Mouse (Mus musculus) kidney, postnatal 0 days (tissue): ENCODE data around the gene Abcb9. TPM values are rescaled to one million over a fixed set of nuclear protein-coding genes. Genes with fewer than 3 reads are reported as not detected.

Experiments
- ATAC-seq: fragments of 200-750 bp; cut with Nextera tagmentation; replicated peaks from 2 replicates; pipeline ENCODE4 v1.8.0; 2017; ENCODE audit warnings: low read depth, moderate number of reproducible peaks, moderate TSS enrichment, moderate library complexity; ENCODE audit not compliant: low FRiP score
- DNase-seq: peaks from one replicate; pipeline ENCODE4 v3.0.0-alpha.2; 2016; ENCODE audit warnings: low spot score
- H3K27ac ChIP-seq: fragments of 300-500 bp; sonication (generic); 2 replicates; pipeline ENCODE4 v1.5.1; 2014; ENCODE audit warnings: mild to moderate bottlenecking
- H3K27me3 ChIP-seq: fragments of 300-500 bp; sonication (generic); 2 replicates; pipeline ENCODE4 v1.6.1; 2014; ENCODE audit warnings: low read length, mixed read lengths; ENCODE audit not compliant: insufficient read depth
- H3K36me3 ChIP-seq: fragments of 300-500 bp; sonication (generic); 2 replicates; pipeline ENCODE4 v1.6.1; 2014; ENCODE audit warnings: low read length, mixed read lengths; ENCODE audit not compliant: insufficient read depth
- H3K4me1 ChIP-seq: fragments of 300-500 bp; sonication (generic); replicated peaks from 2 replicates; pipeline ENCODE4 v1.6.1; 2014; ENCODE audit warnings: antibody characterized with exemption, low read length, mixed read lengths; ENCODE audit not compliant: insufficient read depth
- H3K4me2 ChIP-seq: fragments of 300-500 bp; sonication (generic); 2 replicates; pipeline ENCODE4 v1.6.1; 2014; ENCODE audit warnings: mild to moderate bottlenecking, low read length, moderate library complexity, mixed read lengths
- H3K4me3 ChIP-seq: fragments of 300-500 bp; sonication (generic); replicated peaks from 2 replicates; pipeline ENCODE4 v1.5.1; 2014; ENCODE audit warnings: low read depth, low read length
- H3K9ac ChIP-seq: fragments of 300-500 bp; sonication (generic); 2 replicates; pipeline ENCODE4 v1.6.1; 2014; ENCODE audit warnings: low read depth, low read length
- H3K9me3 ChIP-seq: fragments of 300-500 bp; sonication (generic); replicated peaks from 2 replicates; pipeline ENCODE4 v1.6.1; 2016; ENCODE audit warnings: low read length, inconsistent platforms, mixed read lengths
- CTCF ChIP-seq: IDR thresholded peaks from 2 replicates; pipeline ENCODE4 v1.5.1; 2016; ENCODE audit warnings: antibody characterized with exemption, low read depth, mild to moderate bottlenecking, moderate library complexity
- WGBS: fragments of 180-500 bp; shearing (Covaris S2); extraction: QIAGEN DNeasy Blood & Tissue Kit; methylation state at CpG from one replicate; pipeline ENCODE4 v1.1.7; 2014; 5-methylcytosine and 5-hydroxymethylcytosine counted together
- polyA plus RNA-seq: library from polyadenylated mRNA; unstranded; fragments of >200 nt; fragmentation: Nextera tagmentation; extraction: Ambion mirVana; gene quantifications from 2 replicates; pipeline ENCODE4 v1.2.1, GENCODE M21; 2015

The Abcb9 gene
- polyA plus RNA-seq, 1 experiment from 2014 or later: 3.3 TPM

- no peak overlapping the region for H3K4me2 ChIP-seq
- WGBS: 91% methylated on average over 11 of the region's 11 CpGs
- no peaks in the 10 kb centered on the region for H3K27me3 ChIP-seq
- no peak overlapping the region for H3K27ac ChIP-seq
- no peak for TF ChIP-seq CTCF
- H3K4me1 ChIP-seq: peaks cover 26% of the 10 kb centered on the region; the same call in 1 of the 2 replicates
- no peaks in the 10 kb centered on the region for H3K9me3 ChIP-seq
- ATAC-seq (no peak), DNase-seq (no peak)
- no peak overlapping the region for H3K4me3 ChIP-seq
- no peak overlapping the region for H3K9ac ChIP-seq
- no peaks in the 10 kb centered on the region for H3K36me3 ChIP-seq
These were observed 74.5 kb downstream of the Abcb9 start for GRCm38 (mm10) chr5:124021148-124021547.

GRCm38 (mm10) chr5:124019348-124020216 lies 76.0 kb downstream of the Abcb9 start:
- no peak for TF ChIP-seq CTCF
- Histone ChIP-seq H3K27ac (peak overlapping the region; percentile 31), H3K9me3 (no peaks in the 10 kb centered on the region), H3K36me3 (no peaks in the 10 kb centered on the region), H3K4me3 (no peak overlapping the region), H3K4me1 (peaks cover 29% of the 10 kb centered on the region), H3K4me2 (no peak overlapping the region), H3K9ac (no peak overlapping the region), H3K27me3 (no peaks in the 10 kb centered on the region)
- peak; percentile 51 for DNase-seq
- 64% methylated on average over 12 of the region's 12 CpGs for WGBS
- 0 out of 2 replicates have a peak, but pooled peaks have one; percentile 14 for ATAC-seq

- no peak for ATAC-seq
These were observed 76.9 kb downstream of the Abcb9 start for GRCm38 (mm10) chr5:124018651-124019050.

GRCm38 (mm10) chr5:124017941-124018340 lies 77.7 kb downstream of the Abcb9 start:
- Histone ChIP-seq H3K9ac (no peak overlapping the region), H3K9me3 (no peaks in the 10 kb centered on the region), H3K27me3 (no peaks in the 10 kb centered on the region), H3K4me2 (no peak overlapping the region), H3K4me3 (no peak overlapping the region), H3K27ac (no peak overlapping the region), H3K36me3 (no peaks in the 10 kb centered on the region), H3K4me1 (peaks cover 36% of the 10 kb centered on the region)
- no peak for ATAC-seq
- no peak for DNase-seq
- WGBS: 63% methylated on average over 9 of the region's 9 CpGs
- no peak for TF ChIP-seq CTCF

More at GRCm38 (mm10) chr5:124018651-124019050, 76.9 kb downstream of the Abcb9 start:
- TF ChIP-seq CTCF: no peak
- H3K27ac ChIP-seq: peak overlapping the region; percentile 31; the same call in 1 of the 2 replicates
- no peaks in the 10 kb centered on the region for H3K27me3 ChIP-seq
- no peak overlapping the region for H3K4me2 ChIP-seq
- H3K9ac ChIP-seq: no peak overlapping the region
- H3K4me3 ChIP-seq: no peak overlapping the region
- no peak for DNase-seq
- no peaks in the 10 kb centered on the region for H3K36me3 ChIP-seq
- WGBS: 76% methylated on average over 9 of the region's 9 CpGs
- peaks cover 36% of the 10 kb centered on the region for H3K4me1 ChIP-seq
- no peaks in the 10 kb centered on the region for H3K9me3 ChIP-seq

- DNase-seq: no peak
- no peak for TF ChIP-seq CTCF
- Histone ChIP-seq H3K9me3 (no peaks in the 10 kb centered on the region), H3K4me2 (no peak overlapping the region), H3K27me3 (no peaks in the 10 kb centered on the region), H3K4me1 (peaks cover 47% of the 10 kb centered on the region), H3K9ac (no peak overlapping the region), H3K27ac (0 out of 2 replicates have a peak overlapping the region, but pooled peaks have one; percentile 82), H3K4me3 (no peak overlapping the region), H3K36me3 (no peaks in the 10 kb centered on the region)
- WGBS: 77% methylated on average over 7 of the region's 7 CpGs
- ATAC-seq: no peak
These were observed 79.2 kb downstream of the Abcb9 start for GRCm38 (mm10) chr5:124016291-124016821.

- no peak for DNase-seq
- 64% methylated on average over 2 of the region's 2 CpGs for WGBS
- Histone ChIP-seq H3K9ac (no peak overlapping the region), H3K4me3 (no peak overlapping the region), H3K9me3 (no peaks in the 10 kb centered on the region), H3K27me3 (no peaks in the 10 kb centered on the region), H3K4me2 (no peak overlapping the region), H3K4me1 (peaks cover 51% of the 10 kb centered on the region), H3K36me3 (no peaks in the 10 kb centered on the region), H3K27ac (peak overlapping the region; percentile 82; the same call in 1 of the 2 replicates)
- no peak for TF ChIP-seq CTCF
- no peak for ATAC-seq
These were observed 79.9 kb downstream of the Abcb9 start for GRCm38 (mm10) chr5:124015727-124016126.
